Mouse (Mus musculus) neural tube, embryonic 14.5 days (tissue): ENCODE measurements around the gene Zscan20. TPM values are rescaled to one million over a fixed set of nuclear protein-coding genes. Genes with fewer than 3 reads are reported as not detected.
"Not testable (repeated sequence)": the region's sequence is repeated elsewhere in the genome, so short reads cannot be mapped to it uniquely, and the experiment has no call there.

Source experiments
- ATAC-seq: fragments of 200-750 bp; cut with Nextera tagmentation; 2 replicates; pipeline ENCODE4 v1.8.0; 2017; ENCODE audit warnings: low read depth, mild to moderate bottlenecking, moderate TSS enrichment, moderate library complexity
- H3K27ac ChIP-seq: fragments of 300-500 bp; sonication (generic); 2 replicates; pipeline ENCODE4 v1.5.1; 2014; ENCODE audit warnings: low read depth, mild to moderate bottlenecking, control low read depth, low read length, moderate library complexity, mixed read lengths
- H3K27me3 ChIP-seq: fragments of 300-500 bp; sonication (generic); 2 replicates; pipeline ENCODE4 v1.6.1; 2014; ENCODE audit warnings: low read length; ENCODE audit not compliant: control insufficient read depth, insufficient read depth
- H3K36me3 ChIP-seq: fragments of 300-500 bp; sonication (generic); 2 replicates; pipeline ENCODE4 v1.6.1; 2014; ENCODE audit warnings: low read length, mixed read lengths; ENCODE audit not compliant: control insufficient read depth, insufficient read depth
- H3K4me1 ChIP-seq: fragments of 300-500 bp; sonication (generic); 2 replicates; pipeline ENCODE4 v1.6.1; 2014; ENCODE audit warnings: low read length; ENCODE audit not compliant: control insufficient read depth, insufficient read depth
- H3K4me2 ChIP-seq: fragments of 300-500 bp; sonication (generic); 2 replicates; pipeline ENCODE4 v1.6.1; 2014; ENCODE audit warnings: mild to moderate bottlenecking, low read depth, low read length, control low read depth
- H3K4me3 ChIP-seq: fragments of 300-500 bp; sonication (generic); 2 replicates; pipeline ENCODE4 v1.5.1; 2014; ENCODE audit warnings: low read depth, low read length, control low read depth, mixed read lengths
- H3K9ac ChIP-seq: fragments of 300-500 bp; sonication (generic); replicated peaks from 2 replicates; pipeline ENCODE4 v1.6.1; 2014; ENCODE audit warnings: low read depth, mild to moderate bottlenecking, control low read depth, low read length, mixed read lengths
- H3K9me3 ChIP-seq: fragments of 300-500 bp; sonication (generic); 2 replicates; pipeline ENCODE4 v1.6.1; 2016; ENCODE audit warnings: low read length; ENCODE audit not compliant: control insufficient read depth
- WGBS: fragments of 180-500 bp; shearing (Covaris S2); extraction: QIAGEN DNeasy Blood & Tissue Kit; methylation state at CpG from one replicate; pipeline ENCODE4 v1.1.7; 2014; 5-methylcytosine and 5-hydroxymethylcytosine counted together
- polyA plus RNA-seq: library from polyadenylated mRNA; unstranded; fragments of >200 nt; fragmentation: Nextera tagmentation; extraction: Ambion mirVana; gene quantifications from 2 replicates; pipeline ENCODE4 v1.2.1, GENCODE M21; 2014

The Zscan20 gene
- polyA plus RNA-seq, 1 experiment from 2014 or later, result 3.4 TPM

DNA sequence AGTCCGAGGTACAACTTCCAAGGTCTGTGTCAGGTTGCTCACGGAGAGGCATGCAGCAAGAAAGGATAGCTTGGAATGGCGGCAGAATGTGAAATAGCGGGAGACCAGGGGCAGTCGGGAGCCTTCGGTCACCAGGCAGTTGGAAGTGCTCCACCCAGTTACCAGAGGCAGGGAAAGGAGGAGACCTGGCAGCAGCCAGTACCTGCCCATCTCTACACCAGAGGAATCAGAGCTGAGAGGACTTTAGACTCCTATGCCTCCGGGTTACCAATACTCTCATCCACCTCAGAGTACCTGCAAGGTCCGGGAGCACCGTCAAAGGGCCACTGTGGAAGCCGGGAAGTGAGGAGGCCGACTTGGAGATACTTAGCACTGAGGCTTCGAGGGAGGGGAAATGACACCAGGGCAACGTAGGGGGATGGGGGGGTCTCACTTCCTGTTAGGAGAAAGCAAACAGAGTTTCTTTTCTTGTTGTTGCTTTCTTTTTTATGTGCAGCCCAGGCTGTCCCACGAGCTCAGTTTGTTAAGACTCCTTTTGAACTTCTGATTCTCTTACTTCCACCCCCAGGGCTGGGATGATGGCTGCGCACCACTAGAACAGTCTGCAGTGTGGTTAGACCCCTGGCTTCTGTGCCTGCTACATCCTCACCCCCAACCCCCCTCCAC, 8.5 kb upstream of the Zscan20 start, which contains the start of gene Tlr12:
TSS of gene Tlr12 (minus strand) at position 374 of the 666 bp plus-strand sequence.
- WGBS, result 76% methylated on average over 15 of the region's 15 CpGs
- no peaks in the 10 kb centered on the region for H3K27me3 ChIP-seq
- H3K4me2 ChIP-seq, result no peak within 1 kb of the TSS
- H3K36me3 ChIP-seq, result no peaks in the 10 kb centered on the region
- no peak within 1 kb of the TSS for H3K9ac ChIP-seq
- H3K4me3 ChIP-seq, result no peak within 1 kb of the TSS
- ATAC-seq, result no peak
- no peaks in the 10 kb centered on the region for H3K4me1 ChIP-seq
- H3K9me3 ChIP-seq, result no peaks in the 10 kb centered on the region
- no peak within 1 kb of the TSS for H3K27ac ChIP-seq

DNA sequence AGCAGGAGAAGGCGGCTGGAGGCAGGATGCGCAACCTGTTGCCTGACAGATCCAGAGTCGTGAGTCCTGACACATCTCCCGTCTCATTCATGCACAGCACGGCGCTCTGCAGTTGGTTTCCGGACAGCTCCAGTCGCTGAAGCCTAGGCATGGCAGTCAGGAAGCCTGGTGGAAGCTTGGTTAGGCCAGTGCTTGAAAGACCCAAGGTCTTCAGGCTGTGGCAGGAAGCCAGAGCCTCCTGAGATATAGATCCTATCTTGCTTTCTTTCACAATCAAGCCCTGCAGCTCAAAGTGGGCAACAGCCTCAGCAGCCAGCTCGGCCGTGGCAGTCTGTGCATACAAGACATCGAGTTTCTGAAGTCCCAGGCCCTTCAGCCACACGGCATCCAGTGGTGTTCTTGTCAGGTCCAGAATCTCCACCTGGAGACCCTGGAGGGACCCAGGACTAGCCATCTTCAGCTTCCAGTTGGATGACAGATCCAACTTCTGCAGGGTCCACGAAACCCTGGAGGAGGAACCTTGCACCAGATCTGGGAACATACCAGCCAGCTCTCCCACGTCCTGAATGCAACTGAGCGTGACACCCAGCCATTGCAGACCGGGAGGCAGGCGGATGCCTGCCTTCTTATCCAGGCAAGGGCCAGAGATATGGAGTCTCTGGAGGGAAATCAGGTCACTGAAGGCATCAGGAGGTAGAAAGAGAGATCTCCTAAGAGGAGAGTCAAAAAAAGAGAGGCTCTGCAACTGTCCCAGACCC, 7.6 kb upstream of the Zscan20 start:
- no peak overlapping the region for H3K4me2 ChIP-seq
- H3K27me3 ChIP-seq, result no peaks in the 10 kb centered on the region
- H3K4me3 ChIP-seq, result no peak overlapping the region
- no peaks in the 10 kb centered on the region for H3K9me3 ChIP-seq
- no peak overlapping the region for H3K27ac ChIP-seq
- H3K4me1 ChIP-seq, result no peaks in the 10 kb centered on the region
- no peaks in the 10 kb centered on the region for H3K36me3 ChIP-seq
- no peak for ATAC-seq
- 78% methylated on average over 17 of the region's 17 CpGs for WGBS
- H3K9ac ChIP-seq, result no peak overlapping the region

DNA sequence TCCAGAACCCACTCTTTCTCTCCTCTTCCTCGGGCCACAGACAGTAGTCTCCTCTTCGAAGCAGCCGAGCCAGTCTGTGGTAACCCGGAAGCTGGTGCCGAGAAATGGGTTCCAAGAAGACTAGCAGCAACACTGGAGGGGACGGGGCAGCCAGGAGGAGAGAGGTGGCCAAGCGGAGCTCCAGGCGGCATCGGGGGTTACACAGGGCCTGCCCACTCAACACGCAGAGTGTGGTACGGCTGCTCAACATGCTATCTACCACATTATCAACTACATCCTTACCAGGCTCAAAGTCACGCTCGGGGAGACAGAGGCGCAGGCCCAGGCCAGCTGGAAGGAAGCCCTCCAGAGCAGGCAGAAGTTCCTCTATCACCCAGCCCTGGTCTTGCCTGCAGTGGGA, 5.9 kb upstream of the Zscan20 start:
- Histone ChIP-seq H3K36me3 (no peaks in the 10 kb centered on the region), H3K9me3 (no peaks in the 10 kb centered on the region), H3K27me3 (no peaks in the 10 kb centered on the region), H3K9ac (no peak overlapping the region), H3K4me1 (peaks cover 1% of the 10 kb centered on the region; the same call in 1 of the 2 replicates), H3K4me2 (no peak overlapping the region), H3K27ac (no peak overlapping the region), H3K4me3 (no peak overlapping the region)
- 92% methylated on average over 14 of the region's 14 CpGs for WGBS
- ATAC-seq, result no peak

DNA sequence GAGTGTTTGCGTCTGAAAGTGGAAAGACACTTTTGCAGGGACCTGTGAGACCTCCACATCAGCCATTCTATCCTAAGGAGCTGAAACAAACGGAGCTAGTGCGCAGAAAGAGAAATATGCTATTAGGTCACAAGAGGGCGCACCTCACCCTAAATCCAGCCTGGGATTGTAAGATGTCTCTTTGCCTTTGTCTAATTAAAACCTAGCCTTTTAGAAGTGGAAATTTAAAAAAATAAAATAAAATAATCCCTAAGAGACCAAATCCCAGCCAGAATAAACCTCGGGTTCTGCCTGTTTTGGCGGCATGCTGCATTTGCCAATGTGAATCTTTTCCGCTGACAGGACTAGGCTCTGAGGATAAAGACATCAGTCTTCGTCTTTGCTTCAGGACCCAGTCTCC, 3.4 kb upstream of the Zscan20 start:
- Histone ChIP-seq H3K27ac (no peak overlapping the region), H3K9ac (no peak overlapping the region), H3K4me2 (no peak overlapping the region), H3K27me3 (no peaks in the 10 kb centered on the region), H3K9me3 (no peaks in the 10 kb centered on the region), H3K4me1 (peaks cover 10% of the 10 kb centered on the region; the same call in 1 of the 2 replicates), H3K4me3 (no peak overlapping the region), H3K36me3 (no peaks in the 10 kb centered on the region)
- no peak for ATAC-seq
- 20% methylated on average over 8 of the region's 8 CpGs for WGBS

GRCm38 (mm10) chr4:128611726-128612125, 1.8 kb upstream of the Zscan20 start:
- H3K4me2 ChIP-seq, result not testable (repeated sequence)

GRCm38 (mm10) chr4:128610706-128611105, 808 bp upstream of the Zscan20 start:
- no peaks in the 10 kb centered on the region for H3K9me3 ChIP-seq
- H3K4me3 ChIP-seq, result no peak overlapping the region
- no peak overlapping the region for H3K27ac ChIP-seq
- no peaks in the 10 kb centered on the region for H3K36me3 ChIP-seq
- H3K4me1 ChIP-seq, result peaks cover 13% of the 10 kb centered on the region; the same call in 1 of the 2 replicates
- H3K4me2 ChIP-seq, result peak overlapping the region; percentile 66; the same call in 1 of the 2 replicates
- H3K27me3 ChIP-seq, result no peaks in the 10 kb centered on the region
- 26% methylated on average over 10 of the region's 10 CpGs for WGBS
- no peak for ATAC-seq
- no peak overlapping the region for H3K9ac ChIP-seq

More at GRCm38 (mm10) chr4:128611726-128612125, 1.8 kb upstream of the Zscan20 start:
- H3K4me3 ChIP-seq, H3K9ac ChIP-seq, H3K27me3 ChIP-seq, H3K9me3 ChIP-seq, H3K36me3 ChIP-seq, ATAC-seq, H3K27ac ChIP-seq: not testable (repeated sequence)
- H3K4me1 ChIP-seq, result peaks cover 13% of the 10 kb centered on the region; the same call in 1 of the 2 replicates
- WGBS, result 77% methylated on average over 3 of the region's 3 CpGs

- H3K4me1 ChIP-seq, result peaks cover 13% of the 10 kb centered on the region; the same call in 1 of the 2 replicates
- peak overlapping the region; percentile 41; the same call in 1 of the 2 replicates for H3K9ac ChIP-seq
- no peak overlapping the region for H3K27ac ChIP-seq
- H3K4me3 ChIP-seq, result peak overlapping the region; percentile 40
- no peak for ATAC-seq
- WGBS, result 11% methylated on average over 25 of the region's 27 CpGs
- H3K4me2 ChIP-seq, result peak overlapping the region; percentile 66
- no peaks in the 10 kb centered on the region for H3K27me3 ChIP-seq
- no peaks in the 10 kb centered on the region for H3K36me3 ChIP-seq
- no peaks in the 10 kb centered on the region for H3K9me3 ChIP-seq
Measured at GRCm38 (mm10) chr4:128609276-128609924, 498 bp downstream of the Zscan20 start.

- Histone ChIP-seq H3K9me3 (no peaks in the 10 kb centered on the region), H3K36me3 (peaks cover 5% of the 10 kb centered on the region; the same call in 1 of the 2 replicates), H3K27me3 (no peaks in the 10 kb centered on the region), H3K27ac (no peak overlapping the region), H3K4me2 (no peak overlapping the region), H3K4me1 (peaks cover 13% of the 10 kb centered on the region; the same call in 1 of the 2 replicates), H3K9ac (no peak overlapping the region), H3K4me3 (no peak overlapping the region)
- 76% methylated on average over 11 of the region's 11 CpGs for WGBS
- ATAC-seq, result no peak
Measured at GRCm38 (mm10) chr4:128607661-128608060, 2.2 kb downstream of the Zscan20 start.
